Mouse (Mus musculus): ENCODE measurements around the gene Tsku.

- no peak for TF ChIP-seq POLR2A (IDR thresholded peaks at IDR 0.05; ENCODE audit: extremely low read depth, insufficient read depth, low read length)
- no peak for TF ChIP-seq CTCF (IDR thresholded peaks at IDR 0.05; ENCODE audit: extremely low read depth, insufficient read depth, low read length)
Measured at GRCm38 (mm10) chr7:98392466-98393201, 31.5 kb upstream of the Tsku start.

All from cortical plate, adult 2 months (tissue).